Mouse (Mus musculus) kidney, postnatal 14 days (tissue): Measurements from ENCODE around the gene Clip4.
"Not testable (repeated sequence)": the region's sequence is repeated elsewhere in the genome, so short reads cannot be mapped to it uniquely, and the experiment has no call there.

ENCODE experiments used
- DNase-seq: peaks from one replicate; pipeline ENCODE4 v3.0.0; 2022; ENCODE audit warnings: mixed read lengths

Gene Clip4

GRCm38 (mm10) chr17:71768173-71768572, at the start of gene Clip4:
Clip4 (plus strand) TSS chr17:71768473.
- not testable (repeated sequence) for DNase-seq

DNA sequence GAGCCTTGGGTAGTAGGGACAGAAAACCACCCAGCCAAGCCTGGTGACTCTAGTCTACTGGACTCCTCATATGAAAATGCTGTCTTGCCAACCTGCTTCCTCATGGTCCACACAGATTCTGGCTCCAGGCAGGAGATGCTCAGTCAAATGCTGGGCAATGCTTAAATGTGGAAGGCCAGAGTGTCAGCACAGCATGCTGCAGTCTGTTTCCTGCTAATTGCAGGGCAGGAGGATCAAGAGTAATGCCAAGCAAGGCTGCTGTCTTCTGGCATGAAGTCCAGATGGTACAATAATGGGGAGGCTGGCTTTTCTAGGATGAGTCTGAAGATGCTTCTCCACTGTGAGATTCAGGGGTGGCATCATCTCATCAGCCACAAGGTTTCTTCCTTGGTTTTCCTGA, 47.8 kb upstream of the Clip4 start:
- DNase-seq: no peak

- no peak for DNase-seq
Measured at GRCm38 (mm10) chr17:71721019-71721418, 47.3 kb upstream of the Clip4 start.

GRCm38 (mm10) chr17:71730655-71731054, 37.6 kb upstream of the Clip4 start:
- DNase-seq: no peak

- DNase-seq: no peak
Measured at GRCm38 (mm10) chr17:71736442-71736841, 31.8 kb upstream of the Clip4 start.

DNA sequence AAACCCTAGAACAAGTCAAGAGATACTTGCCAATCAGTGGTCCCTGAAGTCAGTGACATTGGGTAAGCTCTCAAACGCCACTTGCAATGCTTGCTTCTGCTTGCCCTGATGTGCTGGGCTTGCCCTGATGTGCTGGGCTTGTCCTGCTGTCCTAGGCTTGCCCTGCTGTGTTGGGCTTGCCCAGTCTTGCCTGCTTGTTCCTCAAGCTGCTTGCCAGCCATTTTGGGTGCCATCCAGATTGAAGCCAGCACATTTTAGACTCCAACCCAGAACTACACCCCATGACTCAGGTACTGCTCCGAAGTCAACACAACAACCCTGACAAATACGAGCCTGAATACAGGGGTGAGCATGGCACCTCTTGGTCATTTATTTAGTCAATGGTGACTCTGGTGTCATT, 26.1 kb upstream of the Clip4 start:
- DNase-seq: no peak

DNA sequence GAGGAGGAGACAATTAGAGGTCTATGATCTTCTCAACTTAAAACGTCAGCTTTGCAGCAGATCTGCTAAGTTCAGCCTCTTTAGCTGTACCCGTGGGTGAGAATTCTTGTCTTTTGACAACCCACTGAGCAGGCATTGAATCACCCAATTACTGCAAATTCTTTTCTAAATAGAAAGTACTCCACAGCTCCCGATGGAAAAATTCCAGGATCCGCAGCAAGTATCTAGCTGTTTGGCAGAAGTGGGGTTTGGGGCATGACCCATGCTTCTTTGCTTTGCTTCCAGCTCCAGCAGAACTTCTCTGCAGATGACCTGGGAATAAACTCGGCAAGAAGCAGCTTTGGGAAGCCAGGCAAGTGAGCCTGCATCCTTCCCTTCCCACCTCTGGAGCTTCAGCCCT, 25.3 kb upstream of the Clip4 start:
- DNase-seq: peak; percentile 38

- DNase-seq: no peak
Measured at GRCm38 (mm10) chr17:71746114-71746513, 22.2 kb upstream of the Clip4 start.

DNA sequence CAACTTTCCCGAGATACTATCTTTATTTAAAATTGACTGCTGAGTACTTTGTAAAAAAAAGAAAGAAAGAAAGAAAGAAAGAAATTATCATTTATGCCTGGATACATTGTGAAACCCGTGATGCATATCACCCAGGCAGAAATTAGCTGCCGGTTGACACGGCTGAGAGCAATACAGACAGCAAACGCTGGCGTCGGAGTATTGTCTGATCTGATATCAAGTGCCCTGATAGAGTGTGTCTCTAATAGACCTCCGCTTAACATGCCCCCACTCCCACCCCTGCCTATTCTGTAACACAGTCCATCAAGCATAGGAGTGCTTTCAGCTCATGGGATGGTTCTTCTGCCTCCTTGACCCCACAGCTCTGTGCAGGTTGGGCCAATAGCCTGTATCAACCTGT, 20.7 kb upstream of the Clip4 start:
- no peak for DNase-seq

- DNase-seq: no peak
Measured at GRCm38 (mm10) chr17:71749616-71750168, 18.6 kb upstream of the Clip4 start.

DNA sequence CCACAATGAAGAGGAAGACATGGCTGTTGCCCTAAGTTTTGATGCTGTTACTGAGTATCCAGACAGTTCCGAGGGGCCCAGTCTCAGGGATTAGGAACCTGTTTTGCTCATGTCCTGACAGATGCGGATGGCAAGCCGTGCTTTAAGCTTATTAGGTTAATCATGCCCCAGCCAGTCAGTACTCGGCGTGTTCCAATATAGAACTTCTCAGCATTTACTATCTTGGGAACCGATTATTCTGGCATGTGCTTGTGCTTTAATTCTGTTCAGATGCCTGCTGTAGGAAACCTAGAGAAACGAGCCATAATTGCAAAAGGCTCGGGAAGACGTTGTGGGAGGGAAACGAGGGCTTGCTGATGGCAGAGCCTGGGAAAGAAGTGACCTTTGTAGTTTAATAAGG, 15.4 kb upstream of the Clip4 start, which contains the start of gene Pcare:
Pcare (minus strand) TSS at position 64 of the 400 bp plus-strand sequence.
- no peak for DNase-seq

DNA sequence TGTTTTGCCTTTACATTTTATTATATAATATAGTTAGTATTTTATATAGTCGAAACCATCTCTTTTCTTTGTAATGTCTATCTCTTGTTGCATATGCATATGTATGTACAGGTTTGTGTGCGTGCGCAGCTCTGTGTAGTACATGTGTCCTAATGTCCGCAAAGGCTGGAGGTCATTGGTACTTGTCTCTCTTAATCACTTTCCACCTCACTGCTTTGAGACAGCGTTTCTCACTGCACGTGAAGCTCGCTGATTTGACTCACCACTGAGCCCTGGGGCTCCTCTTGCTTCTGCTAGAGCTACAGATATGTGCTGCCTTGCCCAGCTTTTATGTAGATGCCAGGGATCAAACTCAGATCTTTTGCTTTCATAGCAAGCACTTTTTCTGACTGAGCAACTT, 7.7 kb upstream of the Clip4 start:
- DNase-seq: no peak

DNA sequence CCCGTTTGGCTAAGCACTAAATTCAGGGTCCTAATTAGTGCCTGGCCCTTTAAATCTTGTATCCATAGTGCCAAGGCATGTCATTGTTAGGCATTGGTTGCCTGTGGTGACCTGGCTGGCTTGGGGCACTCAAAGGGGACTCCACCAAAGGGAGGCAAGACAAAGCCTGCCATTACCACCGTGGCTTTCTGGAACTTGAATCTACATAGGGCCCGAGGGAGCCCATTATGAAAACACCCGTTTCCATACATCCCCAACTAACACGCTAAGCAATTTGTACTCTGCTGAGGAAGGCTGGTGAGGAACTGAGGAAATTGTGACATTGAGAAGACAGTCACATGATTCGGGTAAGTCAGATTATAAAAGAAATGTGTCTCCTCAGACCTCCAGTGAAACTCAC, 1.3 kb downstream of the Clip4 start:
- DNase-seq: no peak

- DNase-seq: no peak
Measured at GRCm38 (mm10) chr17:71770696-71771095, 2.4 kb downstream of the Clip4 start.

- DNase-seq: no peak
Measured at GRCm38 (mm10) chr17:71774173-71774572, 5.9 kb downstream of the Clip4 start.

DNA sequence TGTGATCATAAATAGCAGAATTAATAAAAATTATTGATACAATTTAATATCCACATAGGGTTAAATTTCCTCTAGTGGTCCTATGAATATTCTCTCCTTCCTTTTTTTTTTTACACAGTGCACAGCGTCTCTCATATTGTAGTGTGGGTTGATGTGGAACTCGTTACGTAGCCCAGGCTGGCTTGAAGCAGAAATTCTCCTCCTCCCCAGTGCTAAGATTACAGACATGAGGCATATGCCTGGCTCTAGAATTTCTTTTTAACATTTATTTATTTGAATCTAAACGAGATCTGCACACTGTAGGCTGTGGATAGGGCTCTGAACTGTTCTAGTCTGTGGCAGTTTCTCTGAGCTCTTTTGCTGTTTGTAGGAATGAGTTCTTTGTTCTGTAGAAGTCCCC, 7.0 kb downstream of the Clip4 start:
- DNase-seq: no peak

GRCm38 (mm10) chr17:71778696-71779095, 10.4 kb downstream of the Clip4 start:
- DNase-seq: no peak

DNA sequence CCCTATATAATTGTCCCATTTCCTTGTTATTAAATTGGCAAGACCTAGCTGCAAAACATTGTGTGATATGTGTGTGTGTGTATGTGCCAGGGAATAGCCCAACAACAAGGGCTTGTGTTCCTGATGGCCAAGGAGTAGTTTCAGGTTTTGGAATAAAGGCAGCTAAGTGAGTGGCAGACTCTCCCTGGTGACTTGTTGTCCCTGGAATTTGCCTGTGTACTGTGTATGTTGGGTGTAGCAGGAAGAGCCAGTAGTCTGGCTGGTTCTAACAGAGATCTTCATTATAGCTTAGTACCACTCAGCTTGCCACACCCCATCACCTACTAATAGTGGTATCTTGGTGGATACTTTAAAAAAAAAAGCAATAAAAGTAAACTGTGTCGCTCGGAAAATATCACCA, 12.2 kb downstream of the Clip4 start:
- DNase-seq: no peak

DNA sequence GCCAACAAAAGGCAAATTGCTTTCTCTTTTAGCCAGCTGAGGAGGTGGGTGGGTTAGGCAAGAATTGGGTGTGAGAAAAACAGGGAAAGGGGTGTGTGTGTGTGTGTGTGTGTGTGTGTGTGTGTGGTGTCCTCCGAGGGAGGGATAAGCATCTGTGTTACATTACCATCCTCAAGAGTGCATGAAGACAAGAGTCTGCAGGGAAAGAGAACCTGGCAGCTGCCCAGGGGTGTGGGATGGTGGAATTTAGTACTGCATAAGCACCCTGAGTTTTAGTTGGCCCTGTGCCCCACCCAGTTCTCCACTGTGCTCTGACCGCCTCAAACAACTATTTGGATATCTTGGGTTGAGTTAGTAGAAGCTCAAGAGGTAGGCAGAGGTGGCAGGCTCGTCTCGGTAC, 12.7 kb downstream of the Clip4 start:
- peak; percentile 9 for DNase-seq

DNA sequence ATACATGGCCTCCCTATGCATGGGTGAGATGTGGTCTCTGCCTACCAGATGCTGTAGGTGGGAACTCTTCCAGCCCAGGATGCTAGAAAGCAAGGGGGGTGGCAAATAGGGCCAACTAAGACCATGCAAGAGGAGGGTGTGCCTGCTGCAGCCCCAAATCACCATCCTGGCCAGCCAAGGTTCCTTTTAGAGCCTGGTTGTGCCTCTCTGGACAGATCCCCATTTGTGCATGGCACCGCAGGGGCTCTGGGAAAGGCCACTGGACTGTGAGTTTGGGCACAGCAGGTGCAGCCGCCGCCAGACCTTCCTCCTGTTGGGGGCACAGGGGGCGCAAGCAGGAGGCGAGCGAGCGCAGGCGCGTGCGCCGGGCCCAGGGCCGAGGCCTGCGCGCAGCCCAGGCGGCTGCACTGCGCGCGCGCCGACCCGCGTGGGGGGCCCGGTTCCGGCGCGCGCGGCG, 14.0 kb downstream of the Clip4 start:
- DNase-seq: peak; percentile 32

GRCm38 (mm10) chr17:71782699-71783365, 14.6 kb downstream of the Clip4 start:
- DNase-seq: peak; percentile 9

DNA sequence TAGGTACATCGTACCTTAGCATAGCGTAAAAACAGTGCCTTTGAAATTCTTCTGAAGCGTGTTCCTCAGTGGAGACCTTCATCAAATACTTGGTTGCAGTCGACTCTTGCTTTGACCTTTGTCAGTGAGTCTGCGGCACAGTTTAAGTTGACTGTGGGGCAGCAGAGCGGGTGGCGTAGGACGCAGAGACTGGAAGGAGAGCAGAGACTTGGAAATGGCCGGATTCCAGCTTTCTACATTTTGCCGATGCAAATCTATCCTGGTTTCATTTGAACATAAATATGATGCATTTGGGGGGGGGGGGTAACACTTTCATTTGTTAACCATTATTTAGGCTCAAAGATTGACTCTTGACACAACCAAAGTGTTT, 15.1 kb downstream of the Clip4 start:
- no peak for DNase-seq

DNA sequence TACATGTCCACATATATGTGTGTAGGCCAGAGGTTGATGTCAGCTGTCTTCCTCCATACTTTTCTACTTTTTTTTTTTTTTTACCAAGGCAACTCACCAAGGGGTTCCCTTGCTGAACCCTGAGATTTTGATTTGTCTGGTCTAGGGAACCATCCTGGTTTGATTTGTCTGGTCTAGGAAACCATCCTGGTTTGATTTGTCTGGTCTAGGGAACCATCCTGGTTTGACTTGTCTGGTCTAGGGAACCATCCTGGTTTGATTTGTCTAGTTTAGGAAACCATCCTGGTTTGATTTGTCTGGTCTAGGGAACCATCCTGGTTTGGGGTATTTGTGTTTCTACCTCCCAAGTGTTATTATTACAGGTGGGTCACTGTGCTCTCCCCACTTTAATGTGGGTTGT, 18.2 kb downstream of the Clip4 start:
- DNase-seq: no peak

DNA sequence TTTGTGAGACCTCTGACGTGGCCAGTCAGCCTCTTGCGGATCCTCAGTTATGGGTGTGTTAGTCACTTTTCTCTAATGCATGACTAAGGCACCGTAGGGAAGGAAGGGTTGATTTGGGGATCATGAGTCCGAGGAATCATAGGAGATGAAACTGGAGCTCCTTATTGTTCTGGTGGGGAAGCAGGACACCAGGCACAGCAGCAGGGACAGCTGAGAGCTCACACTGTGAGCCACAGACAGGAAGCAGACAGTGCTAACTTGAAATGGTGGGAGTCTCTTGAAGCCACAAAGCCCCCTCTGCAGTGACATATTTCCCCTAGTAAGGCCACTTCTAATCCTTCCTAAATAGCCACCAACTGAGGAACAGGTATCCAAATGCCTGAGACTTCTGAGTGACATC, 22.8 kb downstream of the Clip4 start:
- no peak for DNase-seq

GRCm38 (mm10) chr17:71791622-71792021, 23.3 kb downstream of the Clip4 start:
- DNase-seq: no peak
